Mouse (Mus musculus) cerebellum, adult 2 months (tissue): ENCODE results near the gene Efna3. TPM values are rescaled to one million over a fixed set of nuclear protein-coding genes. Genes with fewer than 3 reads are reported as not detected.

Source experiments
- DNase-seq, 2 experiments: peaks; one replicate each; pipeline ENCODE4 v3.0.0; 2021
- H3K27ac ChIP-seq: fragments of 200-500 bp; 2 replicates; pipeline ENCODE4 v1.5.1; 2012; ENCODE audit warnings: low read length, control low read depth, inconsistent platforms; ENCODE audit not compliant: insufficient read depth
- H3K27me3 ChIP-seq: fragments of 200-500 bp; 2 replicates; pipeline ENCODE4 v1.6.1; 2012; ENCODE audit warnings: inconsistent platforms, mild to moderate bottlenecking, low read length, moderate library complexity; ENCODE audit not compliant: control insufficient read depth, insufficient read depth
- H3K4me1 ChIP-seq: fragments of 200-500 bp; 2 replicates; pipeline ENCODE4 v1.6.1; 2011; ENCODE audit warnings: low read length; ENCODE audit not compliant: control insufficient read depth, insufficient read depth
- H3K4me3 ChIP-seq: fragments of 200-500 bp; replicated peaks from 2 replicates; pipeline ENCODE3; 2011; ENCODE audit warnings: mild to moderate bottlenecking, low read depth, low read length, control low read depth; ENCODE audit not compliant: insufficient read depth
- CTCF ChIP-seq: fragments of 200-500 bp; IDR thresholded peaks from 2 replicates; pipeline ENCODE4 v1.5.1; 2011; ENCODE audit warnings: low read depth, mild to moderate bottlenecking, control low read depth, low read length, moderate library complexity, borderline replicate concordance; ENCODE audit not compliant: insufficient read depth
- POLR2A ChIP-seq: fragments of 200-500 bp; IDR thresholded peaks from 2 replicates; pipeline ENCODE4 v1.6.1; 2011; ENCODE audit warnings: low read length, control low read depth, borderline replicate concordance; ENCODE audit not compliant: insufficient read depth
- WGBS: fragments of 180-500 bp; shearing (Covaris S2); methylation state at CpG from one replicate; pipeline ENCODE4 v1.1.7; 2018; 5-methylcytosine and 5-hydroxymethylcytosine counted together
- polyA plus RNA-seq: library from polyadenylated mRNA; depleted of rRNA; stranded (reverse); fragments of >200 nt; gene quantifications from 2 replicates; pipeline ENCODE4 v1.2.3, GENCODE M21; 2012

Gene Efna3
- polyA plus RNA-seq, 1 experiment, result 37.0 TPM

DNA sequence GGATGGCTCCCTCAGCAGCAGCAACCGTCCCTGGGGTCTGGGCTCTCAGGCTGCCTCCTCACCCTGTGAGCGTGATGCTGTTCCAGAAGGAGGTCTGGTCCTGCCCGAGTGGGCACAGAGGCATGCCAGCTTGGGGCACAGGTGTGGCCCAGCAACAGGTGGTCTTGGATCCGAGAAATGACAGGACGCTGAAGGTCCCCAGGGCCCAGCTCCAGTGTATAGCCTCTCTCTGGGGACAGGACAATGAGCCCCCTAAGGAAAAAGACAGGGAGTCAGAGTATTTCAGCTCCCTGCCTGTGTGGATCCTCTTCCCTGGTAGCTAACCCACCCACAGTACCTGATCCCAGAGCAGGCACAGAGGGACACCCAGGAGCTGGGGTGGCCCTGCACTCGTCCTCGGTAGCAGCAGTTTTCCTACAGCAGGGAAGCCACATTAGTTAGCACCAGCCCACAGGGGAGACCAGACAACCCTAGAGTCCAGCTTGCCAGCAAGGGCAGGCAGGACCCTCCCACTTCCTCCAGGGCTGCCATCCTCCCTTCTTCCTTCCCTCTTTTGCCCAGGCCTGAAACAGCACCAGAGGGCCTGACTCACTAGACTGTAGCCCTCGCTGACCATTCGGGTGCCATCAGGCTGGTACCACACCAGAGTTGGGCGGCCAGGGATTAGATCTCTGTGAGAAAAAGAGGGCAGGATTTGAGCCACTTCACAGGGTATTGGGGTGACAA, 24.2 kb upstream of the Efna3 start:
- Histone ChIP-seq H3K4me3 (no peak overlapping the region), H3K27me3 (no peaks in the 10 kb centered on the region)
- 70% methylated on average over 10 of the region's 10 CpGs for WGBS

DNA sequence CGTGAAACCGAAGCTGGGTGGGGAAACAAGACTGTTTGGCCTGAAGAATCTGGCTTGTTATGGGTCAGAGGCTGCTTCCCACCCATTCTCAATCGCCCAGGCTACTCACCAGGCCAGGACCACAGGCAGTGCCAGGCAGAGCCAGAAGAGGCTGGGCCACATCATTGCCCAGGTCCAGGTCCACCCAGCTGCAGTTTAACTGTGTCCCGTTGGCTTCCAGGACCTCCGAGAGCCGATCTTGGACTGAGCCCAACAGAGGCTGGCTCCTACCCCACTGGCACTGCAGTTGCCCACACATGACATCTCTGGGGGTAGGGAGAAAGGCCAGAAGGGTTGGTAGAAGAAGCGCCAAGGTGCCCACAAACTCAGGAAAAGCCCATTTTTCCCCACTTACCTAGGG, 20.5 kb upstream of the Efna3 start:
- no peaks in the 10 kb centered on the region for H3K27me3 ChIP-seq
- WGBS, result 33% methylated on average over 7 of the region's 7 CpGs
- no peak overlapping the region for H3K27ac ChIP-seq
- TF ChIP-seq POLR2A (no peak), CTCF (no peak)
- no peak for DNase-seq
- H3K4me1 ChIP-seq, result no peaks in the 10 kb centered on the region
- H3K4me3 ChIP-seq, result no peak overlapping the region

More for the DNA sequence above, 24.2 kb upstream of the Efna3 start:
- DNase-seq, result no peak
- no peak overlapping the region for H3K27ac ChIP-seq
- TF ChIP-seq CTCF (no peak), POLR2A (no peak)
- H3K4me1 ChIP-seq, result no peaks in the 10 kb centered on the region

DNA sequence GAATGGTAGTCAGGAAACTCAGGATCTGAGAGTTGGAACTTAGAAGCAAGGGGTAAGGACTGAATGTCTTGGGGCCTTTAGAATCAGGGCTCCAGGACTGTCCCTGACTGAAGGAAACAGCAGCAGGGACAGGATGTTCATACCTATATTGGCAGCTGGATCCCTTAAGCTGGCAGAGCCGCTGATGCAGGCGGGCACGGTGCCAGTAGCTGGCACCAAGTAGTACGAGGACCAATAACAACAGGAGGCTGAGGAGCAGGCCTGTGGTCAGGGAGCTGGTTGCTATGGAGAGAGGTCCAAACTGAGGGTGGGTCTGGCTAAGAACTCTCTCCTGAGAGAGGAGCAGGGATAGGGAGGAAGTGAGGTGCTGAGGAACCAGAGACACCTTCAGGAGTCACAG, 19.0 kb upstream of the Efna3 start:
- Histone ChIP-seq H3K4me1 (no peaks in the 10 kb centered on the region), H3K27me3 (no peaks in the 10 kb centered on the region), H3K27ac (no peak overlapping the region), H3K4me3 (no peak overlapping the region)
- no peak for TF ChIP-seq POLR2A
- TF ChIP-seq CTCF, result no peak
- 13% methylated on average over 4 of the region's 4 CpGs for WGBS
- DNase-seq, result no peak

DNA sequence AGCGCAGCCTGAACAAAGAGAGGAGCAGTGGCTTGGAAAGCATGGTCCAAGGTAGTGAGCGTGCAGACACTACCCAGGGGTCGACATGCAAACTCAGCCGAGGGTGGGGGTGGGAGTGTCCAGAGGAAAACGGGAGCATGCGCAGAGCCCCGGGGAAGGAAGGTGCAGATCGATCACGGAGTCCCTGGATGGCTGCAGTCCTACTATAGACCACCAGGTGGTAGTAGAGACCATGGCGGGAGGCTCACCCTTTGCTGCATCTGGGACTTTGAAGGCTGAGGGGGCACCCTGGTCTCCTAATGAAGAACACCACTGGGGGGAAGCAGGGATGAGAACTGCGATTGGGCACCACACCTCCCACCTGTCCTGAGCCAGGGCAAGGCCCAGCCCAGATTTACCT, 17.7 kb upstream of the Efna3 start:
- no peak overlapping the region for H3K4me3 ChIP-seq
- peak; percentile 61 to 79 for DNase-seq

DNA sequence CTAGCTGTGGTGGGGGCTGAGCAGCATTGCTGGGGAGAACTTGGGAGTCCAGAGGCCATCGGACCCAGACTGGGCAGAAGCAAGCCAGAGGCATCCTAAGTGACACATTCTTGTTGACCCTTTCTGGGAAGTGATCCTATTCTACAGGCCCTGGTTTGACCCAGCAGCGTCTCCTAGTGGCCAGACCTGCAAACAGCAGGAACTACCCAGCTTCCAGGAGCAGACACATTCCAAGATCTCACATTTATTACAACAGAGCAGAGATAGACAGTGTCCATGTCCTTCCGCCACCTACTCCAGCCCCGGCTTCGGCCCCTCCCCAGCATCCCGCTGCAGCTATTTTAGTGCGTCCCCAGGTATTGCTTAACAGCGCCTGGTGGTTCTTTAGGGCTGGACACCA, 16.7 kb upstream of the Efna3 start:
- peak in 1 of 2 experiments; percentile 55 for DNase-seq
- Histone ChIP-seq H3K4me3 (no peak overlapping the region), H3K27me3 (no peaks in the 10 kb centered on the region), H3K4me1 (no peaks in the 10 kb centered on the region), H3K27ac (no peak overlapping the region)
- peak; percentile 74 for TF ChIP-seq CTCF
- TF ChIP-seq POLR2A, result no peak
- WGBS, result 46% methylated on average over 8 of the region's 8 CpGs

More for the DNA sequence above, 17.7 kb upstream of the Efna3 start:
- WGBS, result 9% methylated on average over 11 of the region's 11 CpGs
- Histone ChIP-seq H3K27ac (no peak overlapping the region), H3K4me1 (no peaks in the 10 kb centered on the region), H3K27me3 (no peaks in the 10 kb centered on the region)
- TF ChIP-seq POLR2A, result no peak
- TF ChIP-seq CTCF, result peak; percentile 96

DNA sequence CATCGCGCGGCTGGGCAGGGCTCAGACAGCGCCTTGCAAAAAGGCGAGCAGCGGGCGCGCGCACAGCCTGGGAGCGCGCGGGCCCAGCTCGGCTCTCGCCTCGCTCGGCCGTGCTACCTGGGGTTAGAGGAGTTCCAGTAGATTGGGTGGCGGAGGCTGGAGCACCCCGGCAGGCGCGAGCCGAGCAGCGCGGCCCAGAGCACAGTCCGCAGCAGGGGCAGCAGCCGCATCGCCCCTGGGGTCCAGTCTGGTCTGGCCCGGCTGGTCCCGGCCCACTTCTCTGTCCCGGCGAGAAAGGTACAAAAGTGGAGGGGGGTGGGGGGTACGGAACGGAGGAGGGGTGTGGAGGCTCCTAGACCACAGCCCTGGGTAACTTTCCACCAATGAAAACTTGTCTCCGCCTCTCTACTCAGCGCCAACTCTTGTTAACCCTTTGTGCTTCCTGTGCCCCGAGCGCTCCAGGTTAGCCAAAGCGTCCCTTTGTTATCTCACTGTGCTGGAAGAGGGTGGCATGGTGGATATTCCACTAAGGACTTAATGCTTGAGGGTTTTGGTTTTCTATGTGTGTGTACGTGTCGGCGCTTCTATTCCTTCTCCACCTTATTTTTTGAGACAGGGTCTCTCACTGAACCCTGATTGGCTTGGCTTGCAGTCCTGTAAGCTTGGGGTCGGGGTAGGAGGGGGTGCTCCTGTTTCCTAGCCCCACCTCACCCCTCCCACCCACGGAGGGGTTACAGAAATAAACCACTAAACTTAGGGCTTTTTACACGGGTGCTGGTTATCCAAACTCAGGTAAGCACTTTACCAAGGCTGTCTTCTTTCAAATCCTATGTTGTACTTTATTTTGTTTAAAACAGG, 15.2 kb upstream of the Efna3 start, which contains the start of gene Efna4:
Gene Efna4 (minus strand): TSS at position 308 of the 858 bp plus-strand sequence.
- Histone ChIP-seq H3K27ac (no peak within 1 kb of the TSS), H3K4me1 (no peaks in the 10 kb centered on the region), H3K4me3 (peak within 1 kb of the TSS; percentile 54), H3K27me3 (no peaks in the 10 kb centered on the region)
- 3% methylated on average over 44 of the region's 44 CpGs for WGBS
- no peak for DNase-seq
- no peak for TF ChIP-seq CTCF
- no peak for TF ChIP-seq POLR2A

DNA sequence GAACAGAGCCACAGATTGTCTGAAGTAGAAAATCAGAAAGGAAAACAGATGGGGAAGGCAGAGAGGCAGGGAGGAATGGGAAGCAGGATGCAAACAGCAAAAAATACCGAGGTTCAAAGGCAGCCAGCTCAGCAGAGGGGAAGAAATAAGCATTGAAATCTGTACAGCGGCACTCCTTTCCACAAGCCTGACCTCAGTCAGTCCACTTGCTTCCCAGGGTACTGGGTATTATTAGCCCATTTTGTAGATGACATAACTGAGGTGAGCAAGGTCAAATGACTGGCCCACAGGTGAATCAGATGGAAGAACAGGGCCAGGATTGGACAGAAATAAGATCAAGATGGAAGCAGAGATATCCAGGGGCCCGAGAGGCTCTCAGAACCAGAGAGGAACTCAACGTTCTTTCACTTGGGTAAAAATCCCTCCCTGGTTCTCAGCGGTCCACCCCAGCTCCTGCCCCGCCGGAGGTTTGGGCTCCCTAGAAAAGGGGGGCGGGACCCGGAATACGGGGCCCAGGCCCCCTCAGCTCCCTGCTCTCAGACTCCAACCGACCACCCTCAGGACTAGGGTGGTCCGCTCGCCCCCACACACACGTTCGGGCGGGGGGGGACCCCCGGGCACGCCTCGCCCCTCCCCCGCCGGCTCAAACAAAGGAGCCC, 14.4 kb upstream of the Efna3 start:
- 8% methylated on average over 21 of the region's 21 CpGs for WGBS
- no peak overlapping the region for H3K27ac ChIP-seq
- no peaks in the 10 kb centered on the region; the same call in 1 of the 2 replicates for H3K4me1 ChIP-seq
- no peak for DNase-seq
- no peak for TF ChIP-seq CTCF
- no peak for TF ChIP-seq POLR2A
- no peaks in the 10 kb centered on the region for H3K27me3 ChIP-seq
- peak overlapping the region; percentile 54 for H3K4me3 ChIP-seq
